Mouse (Mus musculus) small intestine, adult 2 months (tissue): ENCODE data around the gene BC004004. TPM values are rescaled to one million over a fixed set of nuclear protein-coding genes. Genes with fewer than 3 reads are reported as not detected.
A peak's percentile ranks its signal among the peaks of the same experiment; 100 is the strongest.
"Not testable (repeated sequence)": the region's sequence is repeated elsewhere in the genome, so short reads cannot be mapped to it uniquely, and the experiment has no call there.

Source experiments
- H3K27ac ChIP-seq: fragments of 200-500 bp; 2 replicates; pipeline ENCODE4 v1.5.1; 2012; ENCODE audit warnings: low read depth, low read length, control low read depth, inconsistent platforms; ENCODE audit not compliant: insufficient read depth
- H3K27me3 ChIP-seq: fragments of 200-500 bp; 2 replicates; pipeline ENCODE4 v1.6.1; 2012; ENCODE audit warnings: mild to moderate bottlenecking, moderate library complexity, low read length, inconsistent platforms; ENCODE audit not compliant: control insufficient read depth, insufficient read depth
- H3K36me3 ChIP-seq: fragments of 200-500 bp; 2 replicates; pipeline ENCODE4 v1.6.1; 2012; ENCODE audit warnings: mild to moderate bottlenecking, low read length, control low read depth, inconsistent platforms; ENCODE audit not compliant: control insufficient read depth, insufficient read depth
- H3K4me1 ChIP-seq: fragments of 200-500 bp; 2 replicates; pipeline ENCODE4 v1.6.1; 2012; ENCODE audit warnings: low read length, inconsistent platforms, mixed read lengths; ENCODE audit not compliant: control insufficient read depth, insufficient read depth, insufficient read length
- H3K4me3 ChIP-seq: fragments of 200-500 bp; 2 replicates; pipeline ENCODE4 v1.5.1; 2012; ENCODE audit warnings: low read depth, mild to moderate bottlenecking, control low read depth, inconsistent platforms, low read length, moderate library complexity
- CTCF ChIP-seq: fragments of 200-500 bp; IDR thresholded peaks from 2 replicates; pipeline ENCODE4 v1.5.1; 2012; ENCODE audit warnings: low read depth, mild to moderate bottlenecking, control low read depth, inconsistent platforms, low read length, moderate library complexity, mixed read lengths; ENCODE audit not compliant: insufficient replicate concordance, insufficient read length; ENCODE audit errors: extremely low read depth
- POLR2A ChIP-seq: fragments of 200-500 bp; IDR thresholded peaks from 2 replicates; pipeline ENCODE4 v1.6.1; 2012; ENCODE audit warnings: low read depth, mild to moderate bottlenecking, control low read depth, inconsistent platforms, low read length, moderate library complexity
- WGBS: fragments of 180-500 bp; shearing (Covaris S2); methylation state at CpG from one replicate; pipeline ENCODE4 v1.1.7; 2018; 5-methylcytosine and 5-hydroxymethylcytosine counted together
- polyA plus RNA-seq: library from polyadenylated mRNA; depleted of rRNA; stranded (reverse); fragments of >200 nt; gene quantifications from 2 replicates; pipeline ENCODE4 v1.2.3, GENCODE M21; 2012

The BC004004 gene
- polyA plus RNA-seq, 1 experiment, result 48.7 TPM

- peaks cover 17% of the 10 kb centered on the region for H3K36me3 ChIP-seq
- H3K4me3 ChIP-seq, result no peak overlapping the region
- no peaks in the 10 kb centered on the region for H3K27me3 ChIP-seq
- no peak overlapping the region for H3K27ac ChIP-seq
- peak; percentile 100 for TF ChIP-seq CTCF
- no peak for TF ChIP-seq POLR2A
- H3K4me1 ChIP-seq, result peaks cover 14% of the 10 kb centered on the region
- 3% methylated on average over 3 of the region's 3 CpGs for WGBS
Observed at GRCm38 (mm10) chr17:29259489-29259888, 9.1 kb upstream of the BC004004 start.

DNA sequence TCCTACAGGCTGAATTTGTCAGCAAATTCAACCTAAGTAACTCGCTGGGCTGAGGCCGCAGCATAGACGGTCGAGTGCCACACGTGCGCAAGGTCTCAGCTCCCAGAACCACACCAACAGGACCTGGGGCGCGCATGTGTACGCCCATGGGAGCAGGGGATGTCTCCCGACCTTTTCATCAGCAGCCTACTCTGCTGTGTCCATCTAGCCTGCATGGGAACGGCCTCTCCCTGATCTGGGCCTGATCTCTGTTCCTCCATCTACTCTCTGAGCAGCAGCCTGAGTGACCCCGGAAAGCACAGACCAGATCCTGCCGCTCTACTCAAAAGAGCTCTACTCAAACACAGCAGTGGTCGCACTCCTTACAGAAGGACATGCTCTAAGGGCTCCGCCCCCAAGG, 8.1 kb upstream of the BC004004 start:
- peaks cover 15% of the 10 kb centered on the region for H3K4me1 ChIP-seq
- no peak for TF ChIP-seq POLR2A
- no peak for TF ChIP-seq CTCF
- H3K27me3 ChIP-seq, result no peaks in the 10 kb centered on the region
- H3K4me3 ChIP-seq, result no peak overlapping the region
- H3K36me3 ChIP-seq, result peaks cover 17% of the 10 kb centered on the region
- no peak overlapping the region for H3K27ac ChIP-seq
- 85% methylated on average over 15 of the region's 15 CpGs for WGBS

DNA sequence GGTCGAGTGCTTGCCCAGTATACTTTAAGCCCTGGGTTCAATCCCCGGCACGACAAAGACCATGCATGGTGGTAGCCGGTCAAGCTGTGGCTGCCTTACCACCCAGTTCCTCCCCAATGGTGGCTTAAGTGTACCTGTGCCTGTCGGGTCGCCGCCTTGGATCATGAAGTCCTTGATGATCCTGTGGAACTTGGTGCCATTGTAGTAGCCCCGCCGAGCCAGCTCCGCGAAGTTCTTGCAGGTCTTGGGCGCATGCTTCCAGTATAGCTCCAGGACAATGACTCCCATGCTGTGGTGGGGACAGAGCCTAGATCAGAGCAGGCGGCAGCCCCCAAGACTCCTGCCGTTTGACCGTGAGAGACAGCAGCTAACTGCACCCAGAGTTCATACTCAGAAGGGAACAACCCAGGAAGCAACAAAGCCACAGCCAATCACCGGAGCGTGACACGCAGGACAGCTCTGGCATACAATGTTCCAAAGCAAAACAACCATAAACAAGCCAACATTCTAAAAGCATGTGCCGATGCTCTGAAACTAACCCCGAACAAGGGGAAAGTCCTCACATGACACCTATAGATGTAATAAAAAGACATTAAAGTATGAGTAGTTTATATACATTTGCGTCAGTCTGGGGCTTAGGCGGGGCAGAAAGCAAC, 6.9 kb upstream of the BC004004 start:
- TF ChIP-seq CTCF (no peak), POLR2A (no peak)
- 71% methylated on average over 22 of the region's 22 CpGs for WGBS
- Histone ChIP-seq H3K27ac (no peak overlapping the region), H3K27me3 (no peaks in the 10 kb centered on the region), H3K4me3 (peak overlapping the region; percentile 14), H3K36me3 (peaks cover 16% of the 10 kb centered on the region), H3K4me1 (peaks cover 15% of the 10 kb centered on the region)

GRCm38 (mm10) chr17:29262259-29262649, 6.3 kb upstream of the BC004004 start:
- H3K4me3 ChIP-seq, result peak overlapping the region; percentile 17; the same call in 1 of the 2 replicates

DNA sequence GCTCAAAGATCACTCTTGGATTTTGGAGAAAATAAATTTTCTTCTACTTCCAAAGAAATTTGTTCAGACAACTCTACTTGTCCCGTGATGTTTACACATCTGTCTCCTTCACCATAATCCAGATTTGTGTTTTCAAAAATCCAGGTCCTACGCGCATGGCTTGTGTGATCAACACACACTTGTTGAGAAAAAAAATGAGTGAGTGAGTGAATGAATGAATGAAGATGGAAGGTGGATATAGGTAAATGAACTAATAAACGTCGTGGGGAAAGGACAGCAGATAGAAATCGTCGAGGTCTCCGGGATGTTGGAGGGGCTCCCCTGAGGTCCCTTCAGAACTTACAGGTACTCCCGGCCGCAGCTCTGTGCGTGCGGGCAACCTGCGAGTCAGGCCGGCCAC, 5.2 kb upstream of the BC004004 start:
- peaks cover 15% of the 10 kb centered on the region for H3K4me1 ChIP-seq
- no peaks in the 10 kb centered on the region for H3K27me3 ChIP-seq
- peaks cover 9% of the 10 kb centered on the region for H3K36me3 ChIP-seq
- TF ChIP-seq POLR2A, result no peak
- H3K27ac ChIP-seq, result peak overlapping the region; percentile 94
- H3K4me3 ChIP-seq, result peak overlapping the region; percentile 80
- WGBS, result under 1% methylated on average over 14 of the region's 14 CpGs

More at GRCm38 (mm10) chr17:29262259-29262649, 6.3 kb upstream of the BC004004 start:
- TF ChIP-seq CTCF (no peak), POLR2A (no peak)
- 22% methylated on average over 2 of the region's 2 CpGs for WGBS
- Histone ChIP-seq H3K36me3 (peaks cover 15% of the 10 kb centered on the region), H3K27ac (no peak overlapping the region), H3K4me1 (peaks cover 15% of the 10 kb centered on the region), H3K27me3 (no peaks in the 10 kb centered on the region)

GRCm38 (mm10) chr17:29263840-29264633, 4.6 kb upstream of the BC004004 start, which contains the start of gene Ppil1:
TSS of gene Ppil1 (minus strand) at chr17:29264186.
- 6% methylated on average over 38 of the region's 38 CpGs for WGBS
- Histone ChIP-seq H3K36me3 (peaks cover 7% of the 10 kb centered on the region), H3K4me3 (peak within 1 kb of the TSS; percentile 80), H3K27ac (peak within 1 kb of the TSS; percentile 94), H3K27me3 (no peaks in the 10 kb centered on the region), H3K4me1 (peaks cover 15% of the 10 kb centered on the region)
- no peak for TF ChIP-seq CTCF
- no peak; the same call in none of the 2 replicates for TF ChIP-seq POLR2A

DNA sequence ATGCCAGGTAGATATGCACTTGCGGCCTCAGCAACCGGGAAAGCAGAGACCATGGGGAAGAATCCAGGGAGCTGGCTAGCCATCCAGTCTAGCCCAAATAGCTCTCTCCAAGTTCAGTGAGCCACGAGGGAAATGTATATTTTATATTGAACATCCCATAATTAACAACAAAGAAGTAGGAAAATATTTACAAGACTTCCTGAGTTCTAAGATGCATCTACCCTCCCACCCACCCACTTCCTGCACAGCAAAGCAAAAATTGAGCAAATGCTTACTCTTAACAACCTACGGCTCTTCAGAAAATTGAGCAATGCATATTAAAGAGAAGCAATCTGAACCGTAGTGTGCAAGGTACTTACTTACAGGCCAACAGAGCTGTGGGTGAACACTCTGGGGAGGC, 3.8 kb upstream of the BC004004 start:
- no peaks in the 10 kb centered on the region for H3K27me3 ChIP-seq
- no peak overlapping the region for H3K4me3 ChIP-seq
- H3K27ac ChIP-seq, result peak overlapping the region; percentile 94
- no peak for TF ChIP-seq CTCF
- no peak for TF ChIP-seq POLR2A
- peaks cover 7% of the 10 kb centered on the region for H3K36me3 ChIP-seq
- WGBS, result 67% methylated on average over 5 of the region's 5 CpGs
- peaks cover 15% of the 10 kb centered on the region for H3K4me1 ChIP-seq

DNA sequence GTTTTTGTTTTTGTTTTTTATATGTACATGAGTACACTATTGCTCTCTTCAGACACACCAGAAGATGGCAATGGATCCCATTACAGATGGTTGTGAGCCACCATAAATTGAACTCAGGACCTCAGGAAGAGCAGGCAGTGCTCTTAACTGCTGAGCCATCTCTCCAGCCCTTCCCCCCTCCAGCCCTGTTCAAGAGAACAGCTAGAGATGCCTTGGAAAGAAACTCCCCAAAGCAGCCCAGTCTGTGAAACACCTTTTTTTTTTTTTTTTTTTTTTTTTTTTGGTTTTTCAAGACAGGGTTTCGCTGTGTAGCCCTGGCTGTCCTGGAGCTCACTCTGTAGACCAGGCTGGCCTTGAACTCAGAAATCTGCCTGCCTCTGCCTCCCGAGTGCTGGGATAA, 1.5 kb upstream of the BC004004 start:
- WGBS, result 92% methylated on average over 2 of the region's 2 CpGs

More for the DNA sequence above, 1.5 kb upstream of the BC004004 start:
- H3K4me1 ChIP-seq, result peaks cover 20% of the 10 kb centered on the region; the same call in 1 of the 2 replicates
- not testable (repeated sequence) for H3K27me3 ChIP-seq, H3K27ac ChIP-seq, H3K4me3 ChIP-seq, H3K36me3 ChIP-seq
